Mouse (Mus musculus): ENCODE measurements around the gene Pard3. TPM values are rescaled to one million over a fixed set of nuclear protein-coding genes. Genes with fewer than 3 reads are reported as not detected.

The Pard3 gene
- polyA plus RNA-seq, 1 experiment from 2014 or later, result 30.9 TPM

DNA sequence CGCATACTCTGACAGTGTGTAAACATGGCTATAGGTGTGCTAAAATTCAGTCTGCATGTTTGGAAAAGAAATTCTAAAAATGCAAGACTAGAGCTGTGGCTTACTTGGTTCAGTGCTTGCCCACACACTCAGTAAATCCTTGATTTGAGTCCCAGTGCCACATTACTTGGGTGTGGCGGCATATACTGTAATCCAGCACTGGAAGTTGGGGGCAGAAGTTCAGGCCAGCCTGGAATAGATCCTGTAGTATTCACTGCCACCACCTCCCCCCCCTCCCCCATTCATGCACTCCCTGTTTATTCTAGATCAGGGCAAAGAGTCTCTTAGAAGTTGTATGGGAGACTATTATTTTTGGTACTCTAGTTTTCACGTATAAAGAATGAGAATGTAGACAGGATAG lies 52.1 kb downstream of the Pard3 start:
- DNase-seq (ENCODE audit: low spot score), result no peak
- Histone ChIP-seq H3K36me3 (ENCODE audit: control insufficient read depth, insufficient read depth, low read length) (no peaks in the 10 kb centered on the region), H3K4me2 (replicated peaks; ENCODE audit: low read depth, low read length) (no peak overlapping the region), H3K9me3 (ENCODE audit: control insufficient read depth, low read length) (no peaks in the 10 kb centered on the region), H3K9ac (ENCODE audit: low read depth, low read length) (no peak overlapping the region), H3K4me1 (replicated peaks; ENCODE audit: control insufficient read depth, insufficient read depth, low read length) (no peaks in the 10 kb centered on the region), H3K27me3 (ENCODE audit: control insufficient read depth, insufficient read depth, low read length) (no peaks in the 10 kb centered on the region), H3K4me3 (ENCODE audit: low read depth, low read length) (no peak overlapping the region), H3K27ac (ENCODE audit: low read depth, low read length) (no peak overlapping the region)
- ATAC-seq (ENCODE audit: low FRiP score), result no peak
- WGBS, result 90% methylated on average over 3 of the region's 3 CpGs

DNA sequence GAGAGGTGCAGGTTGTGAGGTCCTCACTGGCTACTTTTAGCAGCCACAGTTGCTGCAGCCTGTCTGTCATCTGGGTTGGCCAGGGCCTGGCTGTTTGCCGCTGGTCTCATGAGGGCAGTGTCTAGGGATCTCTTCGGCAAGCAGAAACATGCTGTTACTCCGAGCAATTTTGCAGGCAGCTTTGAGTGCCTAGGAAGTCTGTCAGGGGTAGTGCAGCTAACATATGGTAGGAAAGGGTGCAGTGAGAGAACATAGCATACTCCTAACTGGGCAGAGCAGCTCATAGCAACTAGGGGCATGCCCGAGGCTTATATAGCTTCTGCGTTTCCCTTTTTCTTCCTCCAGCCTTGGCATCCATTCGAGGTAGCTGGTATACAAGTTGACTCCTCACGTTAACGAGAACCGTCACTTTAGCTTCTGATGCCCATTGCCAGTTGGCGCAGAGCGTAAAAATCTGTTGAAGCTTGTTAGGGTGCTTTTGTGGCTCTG lies 54.7 kb downstream of the Pard3 start:
- Histone ChIP-seq H3K27me3 (ENCODE audit: control insufficient read depth, insufficient read depth, low read length) (no peaks in the 10 kb centered on the region), H3K9me3 (ENCODE audit: control insufficient read depth, low read length) (no peaks in the 10 kb centered on the region), H3K36me3 (ENCODE audit: control insufficient read depth, insufficient read depth, low read length) (no peaks in the 10 kb centered on the region), H3K4me2 (replicated peaks; ENCODE audit: low read depth, low read length) (no peak overlapping the region), H3K4me1 (replicated peaks; ENCODE audit: control insufficient read depth, insufficient read depth, low read length) (no peaks in the 10 kb centered on the region), H3K9ac (ENCODE audit: low read depth, low read length) (no peak overlapping the region), H3K27ac (ENCODE audit: low read depth, low read length) (no peak overlapping the region), H3K4me3 (ENCODE audit: low read depth, low read length) (no peak overlapping the region)
- WGBS, result 79% methylated on average over 11 of the region's 11 CpGs
- ATAC-seq (ENCODE audit: low FRiP score) (no peak), DNase-seq (ENCODE audit: low spot score) (no peak)

GRCm38 (mm10) chr8:127123391-127123790 lies 59.7 kb downstream of the Pard3 start:
- whole genome bisulfite sequencing, result 91% methylated on average over 3 of the region's 3 CpGs
- Histone ChIP-seq H3K9ac (ENCODE audit: low read depth, low read length) (no peak overlapping the region), H3K9me3 (ENCODE audit: control insufficient read depth, low read length) (no peaks in the 10 kb centered on the region), H3K4me1 (replicated peaks; ENCODE audit: control insufficient read depth, insufficient read depth, low read length) (no peaks in the 10 kb centered on the region; the same call in 1 of the 2 replicates), H3K27ac (ENCODE audit: low read depth, low read length) (no peak overlapping the region), H3K4me3 (ENCODE audit: low read depth, low read length) (no peak overlapping the region), H3K27me3 (ENCODE audit: control insufficient read depth, insufficient read depth, low read length) (no peaks in the 10 kb centered on the region), H3K4me2 (replicated peaks; ENCODE audit: low read depth, low read length) (no peak overlapping the region), H3K36me3 (ENCODE audit: control insufficient read depth, insufficient read depth, low read length) (no peaks in the 10 kb centered on the region)
- no peak for DNase-seq (ENCODE audit: low spot score)
- no peak for ATAC-seq (ENCODE audit: low FRiP score)

- H3K27ac ChIP-seq (ENCODE audit: low read depth, low read length), result 0 out of 2 replicates have a peak overlapping the region, but pooled peaks have one; percentile 14
- H3K9me3 ChIP-seq (ENCODE audit: control insufficient read depth, low read length), result no peaks in the 10 kb centered on the region
- no peak overlapping the region for H3K4me2 ChIP-seq (replicated peaks; ENCODE audit: low read depth, low read length)
- no peaks in the 10 kb centered on the region for H3K36me3 ChIP-seq (ENCODE audit: control insufficient read depth, insufficient read depth, low read length)
- H3K4me1 ChIP-seq (replicated peaks; ENCODE audit: control insufficient read depth, insufficient read depth, low read length), result no peaks in the 10 kb centered on the region; the same call in 1 of the 2 replicates
- no peak overlapping the region for H3K9ac ChIP-seq (ENCODE audit: low read depth, low read length)
- ATAC-seq (ENCODE audit: low FRiP score) (no peak), DNase-seq (ENCODE audit: low spot score) (no peak)
- H3K27me3 ChIP-seq (ENCODE audit: control insufficient read depth, insufficient read depth, low read length), result no peaks in the 10 kb centered on the region
- no peak overlapping the region for H3K4me3 ChIP-seq (ENCODE audit: low read depth, low read length)
- 48% methylated on average over 8 of the region's 8 CpGs for WGBS
These were observed 61.1 kb downstream of the Pard3 start for GRCm38 (mm10) chr8:127124795-127125194.

GRCm38 (mm10) chr8:127125686-127126683 lies 62.3 kb downstream of the Pard3 start:
- no peak overlapping the region for H3K9ac ChIP-seq (ENCODE audit: low read depth, low read length)
- no peaks in the 10 kb centered on the region; the same call in 1 of the 2 replicates for H3K4me1 ChIP-seq (replicated peaks; ENCODE audit: control insufficient read depth, insufficient read depth, low read length)
- H3K27me3 ChIP-seq (ENCODE audit: control insufficient read depth, insufficient read depth, low read length), result no peaks in the 10 kb centered on the region
- H3K36me3 ChIP-seq (ENCODE audit: control insufficient read depth, insufficient read depth, low read length), result no peaks in the 10 kb centered on the region
- H3K4me3 ChIP-seq (ENCODE audit: low read depth, low read length), result no peak overlapping the region
- DNase-seq (ENCODE audit: low spot score) (peak; percentile 25), ATAC-seq (ENCODE audit: low FRiP score) (no peak)
- no peak overlapping the region for H3K27ac ChIP-seq (ENCODE audit: low read depth, low read length)
- H3K4me2 ChIP-seq (replicated peaks; ENCODE audit: low read depth, low read length), result no peak overlapping the region
- no peaks in the 10 kb centered on the region for H3K9me3 ChIP-seq (ENCODE audit: control insufficient read depth, low read length)
- WGBS, result 28% methylated on average over 11 of the region's 11 CpGs

- no peaks in the 10 kb centered on the region; the same call in 1 of the 2 replicates for H3K4me1 ChIP-seq (replicated peaks; ENCODE audit: control insufficient read depth, insufficient read depth, low read length)
- 51% methylated on average over 8 of the region's 8 CpGs for WGBS
- H3K4me3 ChIP-seq (ENCODE audit: low read depth, low read length), result no peak overlapping the region
- no peak overlapping the region for H3K4me2 ChIP-seq (replicated peaks; ENCODE audit: low read depth, low read length)
- H3K27ac ChIP-seq (ENCODE audit: low read depth, low read length), result no peak overlapping the region
- H3K9ac ChIP-seq (ENCODE audit: low read depth, low read length), result no peak overlapping the region
- DNase-seq (ENCODE audit: low spot score) (no peak), ATAC-seq (ENCODE audit: low FRiP score) (no peak)
- H3K27me3 ChIP-seq (ENCODE audit: control insufficient read depth, insufficient read depth, low read length), result no peaks in the 10 kb centered on the region
- no peaks in the 10 kb centered on the region for H3K36me3 ChIP-seq (ENCODE audit: control insufficient read depth, insufficient read depth, low read length)
- no peaks in the 10 kb centered on the region for H3K9me3 ChIP-seq (ENCODE audit: control insufficient read depth, low read length)
These were observed 65.2 kb downstream of the Pard3 start for GRCm38 (mm10) chr8:127128781-127129396.

DNA sequence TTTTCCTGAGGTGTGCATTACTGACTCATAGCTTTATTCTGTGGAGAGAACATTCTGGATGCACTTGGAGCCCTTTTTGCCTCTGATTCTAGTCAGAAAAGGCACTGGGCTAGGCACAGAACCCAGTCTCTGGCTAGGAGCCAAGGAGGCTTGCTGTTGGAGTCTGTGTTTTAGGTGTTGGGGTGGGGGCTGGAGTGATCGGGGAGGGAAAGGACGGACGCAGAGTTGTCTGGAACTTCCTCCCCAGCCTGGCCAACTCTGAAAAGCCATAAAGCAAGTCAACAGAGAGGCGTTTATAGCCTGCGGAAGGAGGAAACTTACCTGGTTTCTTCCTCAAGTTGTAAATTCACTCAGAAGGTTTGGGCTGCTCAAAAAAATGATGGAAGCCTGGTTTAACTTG lies 70.6 kb downstream of the Pard3 start:
- Histone ChIP-seq H3K36me3 (ENCODE audit: control insufficient read depth, insufficient read depth, low read length) (no peaks in the 10 kb centered on the region), H3K9ac (ENCODE audit: low read depth, low read length) (no peak overlapping the region), H3K4me2 (replicated peaks; ENCODE audit: low read depth, low read length) (no peak overlapping the region), H3K27me3 (ENCODE audit: control insufficient read depth, insufficient read depth, low read length) (no peaks in the 10 kb centered on the region), H3K27ac (ENCODE audit: low read depth, low read length) (no peak overlapping the region), H3K4me1 (replicated peaks; ENCODE audit: control insufficient read depth, insufficient read depth, low read length) (no peaks in the 10 kb centered on the region), H3K9me3 (ENCODE audit: control insufficient read depth, low read length) (no peaks in the 10 kb centered on the region), H3K4me3 (ENCODE audit: low read depth, low read length) (no peak overlapping the region)
- ATAC-seq (ENCODE audit: low FRiP score), result no peak
- no peak for DNase-seq (ENCODE audit: low spot score)
- 85% methylated on average over 5 of the region's 5 CpGs for WGBS

DNA sequence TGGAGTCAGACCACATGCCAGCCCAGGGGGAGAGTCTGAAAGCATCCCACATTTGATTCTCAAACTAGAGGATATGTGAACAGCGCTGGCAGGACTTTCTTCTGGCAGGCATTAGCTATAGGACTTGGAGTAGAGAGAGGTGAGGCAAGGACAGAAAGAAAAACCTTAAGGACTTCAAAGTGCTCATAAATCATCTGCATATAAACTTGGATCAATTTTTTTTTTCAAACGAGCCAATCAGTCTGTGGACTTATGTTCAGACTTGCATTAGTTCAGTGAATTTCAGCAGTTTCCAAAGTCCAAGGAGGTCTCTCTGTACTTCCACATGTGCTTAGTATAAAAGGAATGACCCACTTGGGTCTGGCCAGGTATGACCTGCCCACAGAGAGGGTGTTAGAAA lies 72.5 kb downstream of the Pard3 start:
- ATAC-seq (ENCODE audit: low FRiP score), result no peak
- Histone ChIP-seq H3K4me3 (ENCODE audit: low read depth, low read length) (no peak overlapping the region), H3K4me1 (replicated peaks; ENCODE audit: control insufficient read depth, insufficient read depth, low read length) (no peaks in the 10 kb centered on the region), H3K9me3 (ENCODE audit: control insufficient read depth, low read length) (no peaks in the 10 kb centered on the region), H3K27ac (ENCODE audit: low read depth, low read length) (no peak overlapping the region), H3K4me2 (replicated peaks; ENCODE audit: low read depth, low read length) (no peak overlapping the region), H3K9ac (ENCODE audit: low read depth, low read length) (no peak overlapping the region), H3K36me3 (ENCODE audit: control insufficient read depth, insufficient read depth, low read length) (no peaks in the 10 kb centered on the region), H3K27me3 (ENCODE audit: control insufficient read depth, insufficient read depth, low read length) (no peaks in the 10 kb centered on the region)
- 87% methylated on average over 2 of the region's 2 CpGs for WGBS
- no peak for DNase-seq (ENCODE audit: low spot score)
